Mouse (Mus musculus): ENCODE results near the gene Hhex. TPM values are rescaled to one million over a fixed set of nuclear protein-coding genes. Genes with fewer than 3 reads are reported as not detected.
A peak's percentile ranks its signal among the peaks of the same experiment; 100 is the strongest.

The Hhex gene
- total RNA-seq (2021): 1 to 10 TPM; 6.9 to 9.6 TPM

- intact Hi-C loops (cut with DNase I): loop anchor here (5.0 kb wide), 1 partner anchor 128 kb away; no protein-coding TSS in a partner anchor
These were observed at the start of gene Hhex for GRCm38 (mm10) chr19:37434263-37434951. TSS of gene Hhex (plus strand) at chr19:37434810.

GRCm38 (mm10) chr19:37386126-37386525 lies 48.5 kb upstream of the Hhex start:
- intact Hi-C loops (cut with DNase I): no loop called here
- no peak for DNase-seq

More at GRCm38 (mm10) chr19:37434263-37434951, at the start of gene Hhex:
- DNase-seq: peak; percentile 82 to 84

- intact Hi-C loops (cut with DNase I): no loop called here
- DNase-seq: no peak
These were observed 42.7 kb upstream of the Hhex start for GRCm38 (mm10) chr19:37391869-37392268.

- DNase-seq: no peak
- intact Hi-C loops (cut with DNase I): no loop called here
These were observed 38.3 kb upstream of the Hhex start for GRCm38 (mm10) chr19:37396279-37396678.

- DNase-seq: no peak
- intact Hi-C loops (cut with DNase I): no loop called here
These were observed 33.7 kb upstream of the Hhex start for GRCm38 (mm10) chr19:37400936-37401335.

- intact Hi-C loops (cut with DNase I): loop anchor here (1.0 kb wide), 1 partner anchor 91 kb away; no protein-coding TSS in a partner anchor
These were observed 16.3 kb upstream of the Hhex start for GRCm38 (mm10) chr19:37418294-37418693.

GRCm38 (mm10) chr19:37419613-37420012 lies 15.0 kb upstream of the Hhex start:
- intact Hi-C loops (cut with DNase I): no loop called here
- DNase-seq: peak; percentile 46 to 74

More at GRCm38 (mm10) chr19:37418294-37418693, 16.3 kb upstream of the Hhex start:
- peak; percentile 38 to 53 for DNase-seq

GRCm38 (mm10) chr19:37428589-37428988 lies 6.0 kb upstream of the Hhex start:
- DNase-seq: no peak
- intact Hi-C loops (cut with DNase I): no loop called here

GRCm38 (mm10) chr19:37431139-37431756 lies 3.4 kb upstream of the Hhex start:
- no peak for DNase-seq
- intact Hi-C loops (cut with DNase I): loop anchor here (5.0 kb wide), 1 partner anchor 131 kb away; no protein-coding TSS in a partner anchor

GRCm38 (mm10) chr19:37432868-37433570 lies 1.6 kb upstream of the Hhex start:
- DNase-seq: no peak
- intact Hi-C loops (cut with DNase I): loop anchor here (5.0 kb wide), 1 partner anchor 129 kb away; no protein-coding TSS in a partner anchor

GRCm38 (mm10) chr19:37433895-37434262 lies 731 bp upstream of the Hhex start:
- intact Hi-C loops (cut with DNase I): loop anchor here (5.0 kb wide), 1 partner anchor 128 kb away; no protein-coding TSS in a partner anchor
- no peak for DNase-seq

GRCm38 (mm10) chr19:37435041-37435852 lies 637 bp downstream of the Hhex start:
- intact Hi-C loops (cut with DNase I): loop anchor here (5.0 kb wide), 2 partner anchors 47 to 72 kb away; no protein-coding TSS in a partner anchor
- peak; percentile 69 for DNase-seq

- DNase-seq: no peak
- intact Hi-C loops (cut with DNase I): loop anchor here (5.0 kb wide), 2 partner anchors 46 to 71 kb away; no protein-coding TSS in a partner anchor
These were observed 1.2 kb downstream of the Hhex start for GRCm38 (mm10) chr19:37435853-37436174.

- DNase-seq: peak; percentile 35 to 47
- intact Hi-C loops (cut with DNase I): loop anchor here (5.0 kb wide), 2 partner anchors 46 to 71 kb away; no protein-coding TSS in a partner anchor
These were observed 2.1 kb downstream of the Hhex start for GRCm38 (mm10) chr19:37436514-37437288.

GRCm38 (mm10) chr19:37437289-37437606 lies 2.6 kb downstream of the Hhex start:
- intact Hi-C loops (cut with DNase I): loop anchor here (5.0 kb wide), 2 partner anchors 45 to 70 kb away; no protein-coding TSS in a partner anchor
- no peak for DNase-seq

GRCm38 (mm10) chr19:37440181-37440580 lies 5.6 kb downstream of the Hhex start:
- intact Hi-C loops (cut with DNase I): no loop called here
- DNase-seq: no peak

- DNase-seq: no peak
- intact Hi-C loops (cut with DNase I): no loop called here
These were observed 6.3 kb downstream of the Hhex start for GRCm38 (mm10) chr19:37440708-37441475.

- intact Hi-C loops (cut with DNase I): no loop called here
- no peak for DNase-seq
These were observed 8.1 kb downstream of the Hhex start for GRCm38 (mm10) chr19:37442524-37443286.

Measured in heart, postnatal 10 days (tissue).